Mouse (Mus musculus) cerebral cortex, adult 2 months (tissue): ENCODE measurements around the gene Slco3a1.

Experiments
- WGBS: fragments of 180-500 bp; shearing (Covaris S2); methylation state at CpG from one replicate; pipeline ENCODE4 v1.1.7; 2018; 5-methylcytosine and 5-hydroxymethylcytosine counted together

Slco3a1 gene

GRCm38 (mm10) chr7:74554608-74555311 is at the start of gene Slco3a1:
Slco3a1 (minus strand) TSS chr7:74554780.
- under 1% methylated on average over 65 of the region's 66 CpGs for WGBS

- 92% methylated on average over 5 of the region's 5 CpGs for WGBS
Measured at GRCm38 (mm10) chr7:74600996-74601395, 46.4 kb upstream of the Slco3a1 start.

GRCm38 (mm10) chr7:74579411-74579810 is 24.8 kb upstream of the Slco3a1 start:
- 88% methylated on average over 1 of the region's 1 CpGs for WGBS

GRCm38 (mm10) chr7:74575678-74576077 is 21.1 kb upstream of the Slco3a1 start:
- 68% methylated on average over 3 of the region's 3 CpGs for WGBS

GRCm38 (mm10) chr7:74555416-74555815 is 836 bp upstream of the Slco3a1 start:
- 7% methylated on average over 6 of the region's 6 CpGs for WGBS

GRCm38 (mm10) chr7:74554041-74554561 is 479 bp downstream of the Slco3a1 start:
- under 1% methylated on average over 45 of the region's 46 CpGs for WGBS

GRCm38 (mm10) chr7:74553111-74553650 is 1.4 kb downstream of the Slco3a1 start:
- WGBS = 45% methylated on average over 8 of the region's 8 CpGs

GRCm38 (mm10) chr7:74552546-74552945 is 2.0 kb downstream of the Slco3a1 start:
- 43% methylated on average over 4 of the region's 4 CpGs for WGBS

GRCm38 (mm10) chr7:74552000-74552358 is 2.6 kb downstream of the Slco3a1 start:
- 47% methylated on average over 2 of the region's 2 CpGs for WGBS

GRCm38 (mm10) chr7:74551338-74551999 is 3.1 kb downstream of the Slco3a1 start:
- 60% methylated on average over 9 of the region's 9 CpGs for WGBS

GRCm38 (mm10) chr7:74549686-74550085 is 4.9 kb downstream of the Slco3a1 start:
- WGBS = 62% methylated on average over 6 of the region's 6 CpGs

GRCm38 (mm10) chr7:74549013-74549582 is 5.5 kb downstream of the Slco3a1 start:
- 89% methylated on average over 6 of the region's 6 CpGs for WGBS

GRCm38 (mm10) chr7:74546691-74547090 is 7.9 kb downstream of the Slco3a1 start:
- WGBS = 84% methylated on average over 6 of the region's 6 CpGs

GRCm38 (mm10) chr7:74545498-74545990 is 9.0 kb downstream of the Slco3a1 start:
- WGBS = 77% methylated on average over 6 of the region's 6 CpGs

GRCm38 (mm10) chr7:74544306-74544705 is 10.3 kb downstream of the Slco3a1 start:
- 75% methylated on average over 7 of the region's 7 CpGs for WGBS

- 74% methylated on average over 4 of the region's 4 CpGs for WGBS
Measured at GRCm38 (mm10) chr7:74541958-74542357, 12.6 kb downstream of the Slco3a1 start.

- 77% methylated on average over 7 of the region's 7 CpGs for WGBS
Measured at GRCm38 (mm10) chr7:74540933-74541725, 13.5 kb downstream of the Slco3a1 start.

- WGBS = 88% methylated on average over 4 of the region's 4 CpGs
Measured at GRCm38 (mm10) chr7:74536186-74536585, 18.4 kb downstream of the Slco3a1 start.

- WGBS = 92% methylated on average over 7 of the region's 7 CpGs
Measured at GRCm38 (mm10) chr7:74531468-74532097, 23.0 kb downstream of the Slco3a1 start.

- 87% methylated on average over 2 of the region's 2 CpGs for WGBS
Measured at GRCm38 (mm10) chr7:74529877-74530276, 24.7 kb downstream of the Slco3a1 start.

GRCm38 (mm10) chr7:74529183-74529757 is 25.3 kb downstream of the Slco3a1 start:
- WGBS = 15% methylated on average over 4 of the region's 4 CpGs
